Mouse (Mus musculus): ENCODE results near the gene Txnrd3. TPM values are rescaled to one million over a fixed set of nuclear protein-coding genes. Genes with fewer than 3 reads are reported as not detected.

Gene Txnrd3
- polyA plus RNA-seq, 1 experiment from 2014 or later, result 9.6 TPM

DNA sequence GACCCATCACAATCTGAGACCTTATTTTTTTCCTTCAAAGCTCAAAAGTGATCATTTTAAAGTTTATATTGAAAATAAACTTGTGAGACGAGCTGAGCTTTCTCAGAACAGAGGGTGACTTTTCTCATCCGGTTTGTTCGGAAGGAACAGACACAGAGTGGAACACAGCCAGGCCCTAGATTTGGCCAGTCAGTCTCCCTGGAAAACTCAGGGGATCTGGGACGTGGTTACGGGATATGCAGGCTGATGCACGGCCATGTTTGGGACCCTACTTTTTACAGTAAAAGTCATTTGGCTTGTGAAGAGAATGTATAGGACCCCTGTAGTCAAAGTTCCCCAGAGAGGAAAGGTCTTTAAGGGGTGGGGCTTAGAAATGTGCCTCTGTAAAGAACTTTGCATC, 15.1 kb downstream of the Txnrd3 start:
- no peak for ATAC-seq (ENCODE audit: insufficient number of reproducible peaks, insufficient read depth, low FRiP score, low TSS enrichment, low read depth)
- no peak overlapping the region for H3K4me3 ChIP-seq

DNA sequence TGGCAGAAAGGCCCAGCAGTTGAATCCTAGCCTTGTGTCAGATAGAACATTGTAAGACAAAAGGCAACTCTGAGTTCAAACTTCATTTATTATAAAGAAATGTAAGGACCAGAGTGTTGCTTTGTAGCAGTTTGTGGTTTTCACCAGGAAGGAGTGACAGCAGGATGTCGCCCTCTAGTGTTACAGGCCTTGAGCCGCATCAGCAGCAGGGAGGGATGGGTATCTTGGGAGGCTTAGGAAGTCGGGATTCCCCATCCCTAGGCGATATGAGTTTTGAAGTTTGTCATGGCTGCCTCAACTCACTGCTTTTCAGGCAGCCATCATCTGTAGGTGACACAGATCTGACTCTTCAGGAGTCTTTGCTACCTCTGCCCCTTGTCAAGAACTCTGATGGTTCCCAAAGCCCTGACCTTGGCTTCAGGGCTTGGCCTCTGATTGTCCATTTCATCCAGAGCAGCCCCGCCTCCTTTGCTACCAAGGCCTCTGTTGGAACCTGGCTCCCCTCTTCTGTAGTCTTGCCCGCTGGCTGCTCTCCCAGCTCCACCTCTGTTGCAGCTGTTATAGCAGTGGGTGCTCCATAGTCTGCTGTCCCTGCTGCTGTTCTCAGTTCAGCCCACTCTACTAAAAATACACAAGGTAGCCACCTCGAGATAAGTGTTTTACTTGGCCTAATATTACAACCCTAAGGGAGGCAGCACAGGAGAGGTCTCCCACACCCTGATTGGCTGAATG, 16.1 kb downstream of the Txnrd3 start:
- no peak overlapping the region for H3K27ac ChIP-seq
- ATAC-seq (ENCODE audit: insufficient number of reproducible peaks, insufficient read depth, low FRiP score, low TSS enrichment, low read depth), result no peak
- no peak overlapping the region for H3K4me3 ChIP-seq
- peaks cover 19% of the 10 kb centered on the region for H3K36me3 ChIP-seq
- H3K9me3 ChIP-seq, result no peaks in the 10 kb centered on the region
- WGBS, result 33% methylated on average over 7 of the region's 7 CpGs
- H3K27me3 ChIP-seq, result no peaks in the 10 kb centered on the region
- no peak overlapping the region for H3K4me2 ChIP-seq
- H3K4me1 ChIP-seq, result no peaks in the 10 kb centered on the region
- H3K9ac ChIP-seq, result no peak overlapping the region

More for the DNA sequence above, 15.1 kb downstream of the Txnrd3 start:
- WGBS, result 88% methylated on average over 6 of the region's 6 CpGs
- H3K9ac ChIP-seq, result no peak overlapping the region
- H3K27me3 ChIP-seq, result no peaks in the 10 kb centered on the region
- H3K4me1 ChIP-seq, result no peaks in the 10 kb centered on the region
- no peak overlapping the region for H3K4me2 ChIP-seq
- no peaks in the 10 kb centered on the region for H3K9me3 ChIP-seq
- no peak overlapping the region for H3K27ac ChIP-seq
- peaks cover 16% of the 10 kb centered on the region for H3K36me3 ChIP-seq

DNA sequence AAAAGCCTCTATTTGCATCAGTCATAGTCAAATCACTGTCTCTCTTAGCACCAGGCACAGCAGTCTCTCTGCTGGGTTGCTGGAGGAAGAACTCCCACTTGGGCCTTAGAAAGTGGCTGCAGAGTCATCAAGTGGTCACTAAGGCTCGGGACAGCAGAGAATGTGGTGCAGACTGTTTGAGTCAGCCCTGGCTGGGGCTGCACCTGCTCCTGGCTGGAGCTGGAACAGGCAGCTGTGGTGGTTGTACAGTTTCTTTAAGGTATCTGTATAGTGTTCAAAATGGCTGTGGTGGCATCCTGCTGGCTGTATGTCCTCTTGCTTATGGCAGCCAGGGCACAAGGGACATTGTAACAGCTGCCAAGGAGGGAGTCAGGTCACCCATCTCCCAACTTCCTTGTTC, 16.7 kb downstream of the Txnrd3 start:
- Histone ChIP-seq H3K4me2 (no peak overlapping the region), H3K9me3 (no peaks in the 10 kb centered on the region), H3K4me3 (no peak overlapping the region), H3K36me3 (peaks cover 19% of the 10 kb centered on the region), H3K9ac (no peak overlapping the region), H3K27ac (no peak overlapping the region), H3K27me3 (no peaks in the 10 kb centered on the region), H3K4me1 (no peaks in the 10 kb centered on the region)
- 75% methylated on average over 1 of the region's 1 CpGs for WGBS
- ATAC-seq (ENCODE audit: insufficient number of reproducible peaks, insufficient read depth, low FRiP score, low TSS enrichment, low read depth), result no peak

- Histone ChIP-seq H3K27ac (no peak overlapping the region), H3K27me3 (no peaks in the 10 kb centered on the region), H3K4me3 (no peak overlapping the region), H3K4me1 (no peaks in the 10 kb centered on the region), H3K36me3 (peaks cover 13% of the 10 kb centered on the region), H3K9me3 (no peaks in the 10 kb centered on the region), H3K9ac (no peak overlapping the region), H3K4me2 (no peak overlapping the region)
- 86% methylated on average over 3 of the region's 3 CpGs for WGBS
- no peak for ATAC-seq (ENCODE audit: insufficient number of reproducible peaks, insufficient read depth, low FRiP score, low TSS enrichment, low read depth)
Measured at GRCm38 (mm10) chr6:89662521-89662920, 18.7 kb downstream of the Txnrd3 start.

- no peak overlapping the region for H3K4me3 ChIP-seq
- no peaks in the 10 kb centered on the region for H3K27me3 ChIP-seq
- H3K9me3 ChIP-seq, result no peaks in the 10 kb centered on the region
- H3K9ac ChIP-seq, result no peak overlapping the region
- WGBS, result 54% methylated on average over 8 of the region's 8 CpGs
- H3K4me2 ChIP-seq, result no peak overlapping the region
- no peak for ATAC-seq (ENCODE audit: insufficient number of reproducible peaks, insufficient read depth, low FRiP score, low TSS enrichment, low read depth)
- no peak overlapping the region for H3K27ac ChIP-seq
- peaks cover 21% of the 10 kb centered on the region for H3K36me3 ChIP-seq
- H3K4me1 ChIP-seq, result no peaks in the 10 kb centered on the region
Measured at GRCm38 (mm10) chr6:89665155-89665554, 21.4 kb downstream of the Txnrd3 start.

- Histone ChIP-seq H3K4me1 (no peaks in the 10 kb centered on the region), H3K36me3 (peaks cover 21% of the 10 kb centered on the region), H3K27ac (no peak overlapping the region), H3K4me2 (no peak overlapping the region), H3K9ac (no peak overlapping the region), H3K27me3 (no peaks in the 10 kb centered on the region), H3K9me3 (no peaks in the 10 kb centered on the region), H3K4me3 (no peak overlapping the region)
- WGBS, result 79% methylated on average over 7 of the region's 7 CpGs
- no peak for ATAC-seq (ENCODE audit: insufficient number of reproducible peaks, insufficient read depth, low FRiP score, low TSS enrichment, low read depth)
Measured at GRCm38 (mm10) chr6:89665667-89666066, 21.9 kb downstream of the Txnrd3 start.

DNA sequence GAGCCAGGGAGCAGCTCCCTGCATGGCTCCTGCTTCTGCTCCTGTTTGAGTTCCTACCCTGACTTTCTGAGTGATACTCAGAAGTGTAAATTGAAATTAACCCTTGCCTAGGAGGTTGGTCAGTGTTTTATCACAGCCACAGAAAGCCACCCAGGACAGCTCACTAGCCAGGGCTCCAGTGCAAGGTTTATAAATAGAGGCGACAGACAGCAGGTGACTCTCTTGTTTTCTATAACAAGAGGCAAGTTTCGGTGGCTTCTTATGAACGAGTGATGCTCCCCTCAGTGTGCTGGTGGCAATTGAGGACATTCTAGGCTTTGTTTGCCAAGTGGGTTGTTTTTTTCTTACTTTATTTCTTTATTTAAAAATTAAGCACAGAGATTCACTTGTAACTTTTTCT, 23.2 kb downstream of the Txnrd3 start:
- no peak for ATAC-seq (ENCODE audit: insufficient number of reproducible peaks, insufficient read depth, low FRiP score, low TSS enrichment, low read depth)
- Histone ChIP-seq H3K9ac (no peak overlapping the region), H3K36me3 (peaks cover 21% of the 10 kb centered on the region), H3K4me2 (no peak overlapping the region), H3K9me3 (no peaks in the 10 kb centered on the region), H3K4me1 (no peaks in the 10 kb centered on the region), H3K4me3 (no peak overlapping the region), H3K27me3 (no peaks in the 10 kb centered on the region), H3K27ac (no peak overlapping the region)
- WGBS, result 86% methylated on average over 3 of the region's 3 CpGs

- H3K4me3 ChIP-seq, result no peak overlapping the region
- no peaks in the 10 kb centered on the region for H3K9me3 ChIP-seq
- ATAC-seq (ENCODE audit: insufficient number of reproducible peaks, insufficient read depth, low FRiP score, low TSS enrichment, low read depth), result no peak
- H3K4me2 ChIP-seq, result no peak overlapping the region
- H3K4me1 ChIP-seq, result no peaks in the 10 kb centered on the region
- no peaks in the 10 kb centered on the region for H3K27me3 ChIP-seq
- H3K9ac ChIP-seq, result no peak overlapping the region
- H3K36me3 ChIP-seq, result peaks cover 16% of the 10 kb centered on the region
- no peak overlapping the region for H3K27ac ChIP-seq
- 84% methylated on average over 6 of the region's 6 CpGs for WGBS
Measured at GRCm38 (mm10) chr6:89669556-89669955, 25.8 kb downstream of the Txnrd3 start.

DNA sequence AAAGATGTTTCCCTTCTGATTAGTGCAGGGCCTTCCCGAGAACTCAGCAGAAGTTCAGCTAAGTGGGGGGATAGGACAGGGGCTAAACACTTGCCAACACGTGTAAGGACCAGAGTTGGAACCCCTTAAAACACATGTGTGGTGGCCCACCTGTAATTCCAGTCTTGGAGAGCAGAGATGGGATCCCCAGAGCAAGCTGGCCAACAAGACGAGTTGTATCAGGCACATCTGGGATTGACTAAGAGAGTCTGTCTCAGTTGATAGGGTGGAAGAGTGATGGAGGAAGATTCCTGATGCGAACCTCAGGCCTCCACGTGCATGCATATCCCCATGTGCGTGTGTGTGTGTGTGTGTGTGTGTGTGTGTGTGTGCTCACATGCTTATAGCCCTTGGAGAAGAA, 27.6 kb downstream of the Txnrd3 start:
- Histone ChIP-seq H3K4me1 (no peaks in the 10 kb centered on the region), H3K9me3 (no peaks in the 10 kb centered on the region), H3K4me2 (no peak overlapping the region), H3K27ac (no peak overlapping the region), H3K36me3 (peaks cover 28% of the 10 kb centered on the region), H3K27me3 (no peaks in the 10 kb centered on the region), H3K4me3 (no peak overlapping the region), H3K9ac (no peak overlapping the region)
- no peak for ATAC-seq (ENCODE audit: insufficient number of reproducible peaks, insufficient read depth, low FRiP score, low TSS enrichment, low read depth)
- WGBS, result 70% methylated on average over 6 of the region's 6 CpGs

- H3K9ac ChIP-seq, result no peak overlapping the region
- no peak overlapping the region for H3K4me3 ChIP-seq
- no peaks in the 10 kb centered on the region for H3K27me3 ChIP-seq
- no peaks in the 10 kb centered on the region for H3K4me1 ChIP-seq
- peaks cover 28% of the 10 kb centered on the region for H3K36me3 ChIP-seq
- H3K4me2 ChIP-seq, result no peak overlapping the region
- H3K9me3 ChIP-seq, result no peaks in the 10 kb centered on the region
- 85% methylated on average over 7 of the region's 7 CpGs for WGBS
- no peak for ATAC-seq (ENCODE audit: insufficient number of reproducible peaks, insufficient read depth, low FRiP score, low TSS enrichment, low read depth)
- H3K27ac ChIP-seq, result no peak overlapping the region
Measured at GRCm38 (mm10) chr6:89672641-89673040, 28.9 kb downstream of the Txnrd3 start.

DNA sequence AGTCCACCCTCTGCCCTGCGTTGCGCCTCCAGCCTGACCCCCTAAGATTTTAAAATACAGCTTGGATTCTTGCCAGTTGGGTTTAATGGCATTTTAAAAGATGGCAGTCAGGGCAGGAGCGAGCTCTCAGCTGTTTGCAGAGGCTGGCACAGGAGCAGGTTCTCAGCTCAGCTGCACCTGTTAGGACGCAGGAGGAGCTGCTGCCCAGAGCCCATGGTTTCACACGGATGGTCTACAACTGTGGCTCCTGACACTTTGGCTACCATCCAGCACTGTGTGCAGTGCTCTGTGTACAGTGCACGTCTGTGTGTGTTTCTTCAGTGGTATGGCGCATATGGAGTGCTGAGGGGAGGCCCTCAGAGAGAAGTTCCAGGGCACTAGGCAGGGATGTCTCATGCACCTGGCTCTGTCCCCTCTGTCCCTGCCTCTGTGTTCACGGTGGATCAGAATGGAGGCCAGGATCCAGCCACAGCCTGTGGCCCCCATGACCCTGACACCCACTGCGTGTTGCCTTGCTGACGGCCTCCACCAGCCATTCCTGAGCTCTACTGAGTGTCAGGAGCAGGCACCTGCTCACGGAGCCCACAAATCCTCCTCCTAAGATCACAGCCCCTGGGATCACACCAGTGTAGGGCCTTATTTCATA, 29.5 kb downstream of the Txnrd3 start:
- ATAC-seq (ENCODE audit: insufficient number of reproducible peaks, insufficient read depth, low FRiP score, low TSS enrichment, low read depth), result no peak

DNA sequence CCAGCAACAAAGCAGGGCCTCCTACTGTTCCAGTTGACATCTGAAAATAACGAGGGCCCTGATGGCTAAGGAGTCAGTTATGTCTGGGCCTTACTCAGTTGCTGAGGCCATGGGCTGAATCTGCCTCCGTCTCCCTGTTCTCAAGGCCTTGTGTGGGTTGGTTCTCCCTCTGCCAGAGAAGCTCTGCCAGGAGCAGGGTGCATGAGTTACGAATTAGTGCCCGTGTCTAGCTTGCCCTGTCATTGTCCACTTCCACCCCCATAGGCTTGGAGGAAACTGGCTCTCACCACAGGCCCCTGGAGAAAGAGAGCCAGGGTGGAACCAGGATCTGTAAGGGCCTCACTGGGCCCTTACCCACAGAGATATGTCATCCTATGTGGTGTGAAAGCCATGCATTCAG, 34.7 kb downstream of the Txnrd3 start:
- H3K4me1 ChIP-seq, result no peaks in the 10 kb centered on the region
- no peak for ATAC-seq (ENCODE audit: insufficient number of reproducible peaks, insufficient read depth, low FRiP score, low TSS enrichment, low read depth)
- no peak overlapping the region for H3K27ac ChIP-seq
- no peak overlapping the region for H3K4me2 ChIP-seq
- 75% methylated on average over 4 of the region's 4 CpGs for WGBS
- peaks cover 15% of the 10 kb centered on the region for H3K36me3 ChIP-seq
- no peaks in the 10 kb centered on the region for H3K27me3 ChIP-seq
- H3K9ac ChIP-seq, result no peak overlapping the region
- H3K9me3 ChIP-seq, result no peaks in the 10 kb centered on the region
- H3K4me3 ChIP-seq, result no peak overlapping the region

More for the DNA sequence above, 29.5 kb downstream of the Txnrd3 start:
- Histone ChIP-seq H3K9me3 (no peaks in the 10 kb centered on the region), H3K4me2 (no peak overlapping the region), H3K27me3 (no peaks in the 10 kb centered on the region), H3K27ac (no peak overlapping the region), H3K36me3 (peaks cover 25% of the 10 kb centered on the region), H3K9ac (no peak overlapping the region), H3K4me1 (no peaks in the 10 kb centered on the region), H3K4me3 (no peak overlapping the region)
- WGBS, result 87% methylated on average over 11 of the region's 11 CpGs
